Mouse (Mus musculus) midbrain, embryonic 14.5 days (tissue): Measurements from ENCODE around the gene Npat. TPM values are rescaled to one million over a fixed set of nuclear protein-coding genes. Genes with fewer than 3 reads are reported as not detected.

Experiments
- ATAC-seq: fragments of 200-750 bp; cut with Nextera tagmentation; 2 replicates; pipeline ENCODE4 v1.8.0; 2017; ENCODE audit warnings: moderate number of reproducible peaks, moderate library complexity; ENCODE audit not compliant: low FRiP score, low TSS enrichment
- DNase-seq: peaks from one replicate; pipeline ENCODE4 v3.0.0-alpha.2; 2015
- H3K27ac ChIP-seq: fragments of 300-500 bp; sonication (generic); replicated peaks from 2 replicates; pipeline ENCODE4 v1.5.1; 2014; ENCODE audit warnings: mild to moderate bottlenecking, low read depth, low read length, moderate library complexity
- H3K27me3 ChIP-seq: fragments of 300-500 bp; sonication (generic); 2 replicates; pipeline ENCODE4 v1.6.1; 2014; ENCODE audit warnings: low read length, control low read depth, mixed read lengths; ENCODE audit not compliant: control insufficient read depth, insufficient read depth
- H3K36me3 ChIP-seq: fragments of 300-500 bp; sonication (generic); 2 replicates; pipeline ENCODE4 v1.6.1; 2014; ENCODE audit warnings: low read length, control low read depth; ENCODE audit not compliant: control insufficient read depth, insufficient read depth
- H3K4me1 ChIP-seq: fragments of 300-500 bp; sonication (generic); 2 replicates; pipeline ENCODE4 v1.6.1; 2014; ENCODE audit warnings: mild to moderate bottlenecking, antibody characterized with exemption, low read length, control low read depth; ENCODE audit not compliant: control insufficient read depth, insufficient read depth
- H3K4me2 ChIP-seq: fragments of 300-500 bp; sonication (generic); 2 replicates; pipeline ENCODE4 v1.6.1; 2014; ENCODE audit warnings: mild to moderate bottlenecking, low read length, moderate library complexity
- H3K4me3 ChIP-seq: fragments of 300-500 bp; sonication (generic); replicated peaks from 2 replicates; pipeline ENCODE4 v1.5.1; 2014; ENCODE audit warnings: low read depth, low read length
- H3K9ac ChIP-seq: fragments of 300-500 bp; sonication (generic); replicated peaks from 2 replicates; pipeline ENCODE4 v1.6.1; 2014; ENCODE audit warnings: mild to moderate bottlenecking, low read length, moderate library complexity
- H3K9me3 ChIP-seq: fragments of 300-500 bp; sonication (generic); 2 replicates; pipeline ENCODE4 v1.6.1; 2016; ENCODE audit warnings: low read length, control low read depth, mixed read lengths; ENCODE audit not compliant: control insufficient read depth
- WGBS: fragments of 180-500 bp; shearing (Covaris S2); extraction: QIAGEN DNeasy Blood & Tissue Kit; methylation state at CpG from one replicate; pipeline ENCODE4 v1.1.7; 2014; 5-methylcytosine and 5-hydroxymethylcytosine counted together
- polyA plus RNA-seq: library from polyadenylated mRNA; unstranded; fragments of >200 nt; fragmentation: Nextera tagmentation; extraction: Ambion mirVana; gene quantifications from 2 replicates; pipeline ENCODE4 v1.2.1, GENCODE M21; 2014

Npat gene
- polyA plus RNA-seq, 1 experiment from 2014 or later: 16.1 TPM

- Histone ChIP-seq H3K27ac (no peak overlapping the region), H3K4me3 (no peak overlapping the region), H3K4me2 (no peak overlapping the region), H3K9ac (no peak overlapping the region), H3K36me3 (no peaks in the 10 kb centered on the region), H3K27me3 (no peaks in the 10 kb centered on the region), H3K4me1 (peaks cover 3% of the 10 kb centered on the region; the same call in 1 of the 2 replicates), H3K9me3 (no peaks in the 10 kb centered on the region)
- WGBS: 96% methylated on average over 5 of the region's 5 CpGs
- ATAC-seq: no peak
- DNase-seq: no peak
Observed at GRCm38 (mm10) chr9:53604954-53605353, 68.1 kb downstream of the Npat start.

DNA sequence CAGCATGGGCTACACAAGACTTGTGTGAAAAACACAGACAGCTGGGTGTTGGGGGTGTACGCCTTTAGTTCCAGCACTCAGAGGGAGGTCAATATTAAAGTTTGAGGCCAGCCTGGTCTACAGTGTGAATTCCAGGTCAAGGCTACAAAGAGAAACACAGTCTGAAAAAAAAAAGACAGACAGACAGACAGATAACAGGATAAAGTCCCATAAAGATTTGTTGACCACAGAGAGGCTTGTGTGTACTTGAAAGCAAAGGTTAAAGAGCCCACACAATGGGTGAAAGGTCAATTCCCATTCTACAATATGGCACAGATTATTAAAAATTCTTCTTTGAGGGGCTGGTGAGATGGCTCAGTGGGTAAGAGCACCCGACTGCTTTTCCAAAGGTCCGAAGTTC, 70.3 kb downstream of the Npat start:
- no peaks in the 10 kb centered on the region for H3K36me3 ChIP-seq
- WGBS: 94% methylated on average over 3 of the region's 3 CpGs
- H3K27me3 ChIP-seq: no peaks in the 10 kb centered on the region
- no peak overlapping the region for H3K27ac ChIP-seq
- H3K4me1 ChIP-seq: peaks cover 3% of the 10 kb centered on the region; the same call in 1 of the 2 replicates
- no peaks in the 10 kb centered on the region for H3K9me3 ChIP-seq
- H3K4me3 ChIP-seq: no peak overlapping the region
- H3K4me2 ChIP-seq: no peak overlapping the region
- no peak for ATAC-seq
- DNase-seq: no peak
- H3K9ac ChIP-seq: no peak overlapping the region

DNA sequence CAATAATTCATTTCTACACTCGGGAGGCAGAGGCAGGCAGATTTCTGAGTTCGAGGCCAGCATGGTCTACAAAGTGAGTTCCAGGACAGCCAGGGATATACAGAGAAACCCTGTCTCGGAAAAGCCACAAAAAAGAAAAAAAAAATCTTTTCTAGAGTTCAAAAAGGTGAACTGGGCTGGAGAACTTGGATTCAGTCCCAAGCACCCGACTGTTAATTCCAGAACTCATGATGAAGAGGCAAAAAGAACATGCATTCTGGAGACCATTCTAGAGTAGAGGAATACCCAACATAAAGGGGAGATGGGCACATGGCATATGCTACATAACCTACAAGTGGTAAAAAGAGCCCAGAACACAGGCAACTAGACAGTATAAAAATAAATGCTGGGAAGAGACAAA, 71.0 kb downstream of the Npat start:
- DNase-seq: no peak
- no peaks in the 10 kb centered on the region for H3K27me3 ChIP-seq
- no peak overlapping the region for H3K27ac ChIP-seq
- ATAC-seq: no peak
- no peaks in the 10 kb centered on the region for H3K9me3 ChIP-seq
- no peak overlapping the region for H3K9ac ChIP-seq
- no peaks in the 10 kb centered on the region for H3K36me3 ChIP-seq
- H3K4me1 ChIP-seq: peaks cover 3% of the 10 kb centered on the region; the same call in 1 of the 2 replicates
- WGBS: 95% methylated on average over 4 of the region's 4 CpGs
- no peak overlapping the region for H3K4me3 ChIP-seq
- H3K4me2 ChIP-seq: no peak overlapping the region

GRCm38 (mm10) chr9:53609306-53609967, 72.6 kb downstream of the Npat start:
- Histone ChIP-seq H3K9me3 (no peaks in the 10 kb centered on the region), H3K4me3 (peak overlapping the region; percentile 76), H3K27ac (peak overlapping the region; percentile 75), H3K4me1 (peaks cover 3% of the 10 kb centered on the region; the same call in 1 of the 2 replicates), H3K4me2 (peak overlapping the region; percentile 82), H3K36me3 (0 out of 2 replicates have a peak, but pooled peaks cover 6% of the 10 kb centered on the region), H3K27me3 (no peaks in the 10 kb centered on the region), H3K9ac (peak overlapping the region; percentile 81)
- ATAC-seq (no peak), DNase-seq (no peak)
- 76% methylated on average over 12 of the region's 12 CpGs for WGBS

DNA sequence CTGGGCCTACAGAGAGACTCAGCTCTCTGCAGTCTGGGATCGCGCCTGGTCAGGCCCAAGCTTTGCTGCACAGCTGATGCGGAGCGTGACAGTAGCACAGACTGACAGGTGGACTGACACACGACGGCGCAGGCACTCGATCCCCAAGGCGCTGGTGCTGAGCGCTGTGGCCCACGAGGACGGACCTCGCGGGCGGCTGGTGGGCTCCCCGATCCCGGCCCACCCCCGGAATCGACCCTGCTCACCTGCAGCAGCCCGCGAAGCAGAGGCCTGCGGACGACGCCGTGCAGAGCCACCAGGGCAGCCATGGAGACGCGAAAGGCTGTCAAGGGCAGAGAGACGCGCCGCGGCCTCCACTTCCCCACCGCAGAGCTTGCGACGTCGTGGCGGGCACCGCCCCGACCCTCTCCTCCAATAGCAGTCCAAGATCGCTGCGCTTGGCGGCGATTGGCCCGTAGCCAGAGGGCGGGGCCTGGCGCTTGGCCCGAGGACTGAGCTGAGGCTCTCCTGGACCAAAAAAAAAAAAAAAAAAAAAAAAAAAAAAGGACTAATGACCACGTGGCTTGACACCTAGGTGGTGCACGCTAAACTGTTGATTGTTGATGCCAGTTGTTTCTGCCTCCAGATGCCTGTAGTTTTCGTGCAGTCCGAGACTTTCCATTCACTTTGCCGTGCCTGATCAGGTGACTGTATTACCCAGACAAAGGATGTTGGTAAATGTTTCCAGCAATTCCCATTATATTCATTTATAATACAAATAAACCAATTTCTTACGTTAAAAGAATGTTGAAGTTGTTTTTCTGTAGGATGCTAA, 73.3 kb downstream of the Npat start, which contains the start of gene Acat1:
Gene Acat1, minus strand, starts transcription at position 415 of the 814 bp plus-strand sequence.
- peak; percentile 98 for ATAC-seq
- H3K36me3 ChIP-seq: peaks cover 12% of the 10 kb centered on the region; the same call in 1 of the 2 replicates
- peak; percentile 96 for DNase-seq
- no peaks in the 10 kb centered on the region for H3K9me3 ChIP-seq
- peaks cover 3% of the 10 kb centered on the region; the same call in 1 of the 2 replicates for H3K4me1 ChIP-seq
- no peaks in the 10 kb centered on the region for H3K27me3 ChIP-seq
- 4% methylated on average over 52 of the region's 52 CpGs for WGBS
- peak within 1 kb of the TSS; percentile 81 for H3K9ac ChIP-seq
- H3K27ac ChIP-seq: peak within 1 kb of the TSS; percentile 75
- peak within 1 kb of the TSS; percentile 76 for H3K4me3 ChIP-seq
- H3K4me2 ChIP-seq: peak within 1 kb of the TSS; percentile 82

GRCm38 (mm10) chr9:53614286-53614685, 77.4 kb downstream of the Npat start:
- Histone ChIP-seq H3K36me3 (peaks cover 45% of the 10 kb centered on the region), H3K4me1 (no peaks in the 10 kb centered on the region), H3K27ac (no peak overlapping the region), H3K27me3 (no peaks in the 10 kb centered on the region), H3K9ac (no peak overlapping the region), H3K9me3 (no peaks in the 10 kb centered on the region), H3K4me2 (no peak overlapping the region), H3K4me3 (no peak overlapping the region)
- ATAC-seq: no peak
- 88% methylated on average over 4 of the region's 4 CpGs for WGBS
- no peak for DNase-seq

DNA sequence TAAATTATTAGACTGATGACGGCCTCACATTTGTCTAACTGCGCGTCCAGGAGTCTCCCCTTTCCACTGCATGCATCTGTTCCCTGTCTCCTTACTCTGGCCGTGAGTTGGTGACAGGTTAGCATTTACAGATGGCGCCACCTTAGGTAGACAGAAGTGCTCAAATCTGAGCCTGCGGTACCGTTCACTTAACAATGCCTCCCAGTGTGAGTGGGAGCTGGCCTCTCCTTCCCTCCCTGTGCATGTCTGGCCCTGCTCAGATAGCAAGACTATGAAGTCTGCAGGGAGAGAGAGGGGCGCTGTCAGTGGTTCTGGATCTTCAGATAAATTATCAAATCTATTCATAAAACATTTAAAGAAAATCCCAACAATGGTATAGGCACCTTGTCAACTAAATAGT, 78.4 kb downstream of the Npat start:
- H3K4me1 ChIP-seq: no peaks in the 10 kb centered on the region
- no peak overlapping the region for H3K27ac ChIP-seq
- H3K27me3 ChIP-seq: no peaks in the 10 kb centered on the region
- DNase-seq: no peak
- no peaks in the 10 kb centered on the region for H3K9me3 ChIP-seq
- H3K4me3 ChIP-seq: no peak overlapping the region
- no peak overlapping the region for H3K9ac ChIP-seq
- no peak for ATAC-seq
- H3K36me3 ChIP-seq: peaks cover 54% of the 10 kb centered on the region
- 91% methylated on average over 8 of the region's 8 CpGs for WGBS
- no peak overlapping the region for H3K4me2 ChIP-seq
